Mouse (Mus musculus): ENCODE measurements around the gene Bcor.

Gene Bcor

DNA sequence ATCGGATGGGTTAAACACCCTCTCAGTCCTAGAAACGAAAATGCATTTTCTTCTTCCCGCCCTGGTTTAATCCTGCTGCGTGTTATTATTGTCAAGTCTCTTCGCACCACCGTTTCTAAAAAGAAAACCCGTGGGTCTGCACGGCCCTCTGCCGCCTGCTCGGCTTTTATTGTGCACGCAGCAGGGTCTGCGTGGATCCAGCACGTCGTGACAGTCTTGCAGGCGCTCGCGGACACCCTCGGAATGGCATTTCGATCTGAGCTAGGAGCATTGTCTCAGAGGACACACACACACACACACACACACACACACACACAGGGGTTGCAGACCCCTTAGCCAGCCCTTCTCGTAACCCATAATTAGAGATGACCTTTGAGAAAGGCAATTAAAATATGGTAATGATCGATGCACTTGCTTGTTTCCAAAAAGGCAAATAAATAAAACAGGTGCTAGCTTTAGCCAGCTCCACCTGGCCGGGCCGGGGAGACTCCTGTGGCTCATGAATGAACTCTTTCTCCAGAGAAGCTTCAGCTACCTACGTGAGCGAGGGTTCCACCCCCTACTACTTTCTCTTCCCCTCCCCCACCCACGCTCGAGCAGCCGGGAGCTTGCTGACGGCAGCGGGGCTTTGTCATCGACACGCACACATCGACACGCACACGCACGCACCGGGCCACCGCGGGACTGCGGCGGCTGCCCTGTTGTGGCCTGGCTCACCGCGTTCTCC lies 8.7 kb downstream of the Bcor start:
- in situ Hi-C loops (cut with MboI; ENCODE audit: low sequenced_read_pairs): no loop called here

DNA sequence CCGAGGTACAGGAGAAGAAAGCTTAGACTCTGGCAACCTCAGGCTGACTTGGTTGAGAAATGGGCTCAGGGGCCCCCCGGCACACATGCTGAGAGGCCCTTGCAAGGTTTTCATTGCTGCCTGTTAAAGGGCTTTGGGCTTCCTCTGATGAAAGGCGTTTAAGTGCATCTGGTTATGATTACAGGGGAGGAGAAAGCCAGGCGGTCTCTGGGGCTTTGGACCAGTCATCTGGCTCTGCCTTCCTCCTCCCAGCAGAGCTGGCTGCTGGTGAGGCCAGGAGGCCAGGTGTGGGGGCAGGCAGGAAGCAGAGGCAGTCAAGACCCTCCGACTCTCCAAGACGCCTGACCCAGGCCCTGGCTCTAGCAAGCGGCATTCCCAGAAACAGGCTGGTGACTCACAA lies 9.7 kb downstream of the Bcor start:
- in situ Hi-C loops (cut with MboI; ENCODE audit: low sequenced_read_pairs): no loop called here

DNA sequence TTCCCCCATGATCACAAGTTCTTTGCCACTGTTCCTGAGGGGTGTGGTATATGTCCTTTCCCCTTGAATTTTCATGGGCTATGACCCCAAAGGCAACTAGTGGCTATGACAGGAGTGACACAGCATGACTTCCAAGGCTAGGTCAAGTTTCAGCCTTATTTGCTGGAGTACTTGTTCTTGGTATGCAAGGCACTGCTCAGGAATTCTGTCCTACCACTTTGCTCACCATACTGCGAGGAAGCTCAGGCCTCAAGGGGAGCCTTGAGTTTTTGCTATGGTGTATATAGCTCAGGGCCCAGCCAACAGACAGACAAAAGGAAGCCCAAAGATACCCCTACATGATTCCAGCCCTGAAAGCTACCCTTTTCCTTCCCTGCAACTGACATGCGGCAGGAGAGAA lies 13.9 kb downstream of the Bcor start:
- in situ Hi-C loops (cut with MboI; ENCODE audit: low sequenced_read_pairs): no loop called here

DNA sequence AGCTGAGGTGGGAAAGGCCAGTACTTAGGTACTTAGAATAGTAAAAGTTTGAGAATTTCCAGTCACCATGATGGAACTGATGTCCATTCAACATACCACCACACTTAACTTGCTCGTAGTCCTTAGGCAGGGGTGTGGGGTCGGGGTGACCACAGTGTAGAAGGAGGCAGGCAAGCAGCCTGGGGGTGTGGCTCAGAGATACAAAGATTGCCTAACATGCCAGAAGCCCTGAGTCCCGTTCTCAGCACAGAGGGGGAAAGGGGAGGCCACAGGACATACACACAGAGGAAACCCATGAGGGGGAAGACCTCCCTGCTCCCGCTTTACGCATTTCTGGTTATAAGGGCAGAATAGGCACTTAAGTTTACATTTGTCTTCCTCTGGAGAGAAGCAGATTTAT lies 17.3 kb downstream of the Bcor start:
- in situ Hi-C loops (cut with MboI; ENCODE audit: low sequenced_read_pairs): no loop called here

- in situ Hi-C loops (cut with MboI; ENCODE audit: low sequenced_read_pairs): no loop called here
Observed at GRCm38 (mm10) chrX:12140086-12140740, 19.9 kb downstream of the Bcor start.

- in situ Hi-C loops (cut with MboI; ENCODE audit: low sequenced_read_pairs): loop anchor here (10.0 kb wide), 1 partner anchor 53 kb away; no protein-coding TSS in a partner anchor
Observed at GRCm38 (mm10) chrX:12138266-12138665, 21.9 kb downstream of the Bcor start.

GRCm38 (mm10) chrX:12137121-12137521 lies 23.0 kb downstream of the Bcor start:
- in situ Hi-C loops (cut with MboI; ENCODE audit: low sequenced_read_pairs): loop anchor here (10.0 kb wide), 1 partner anchor 52 kb away; no protein-coding TSS in a partner anchor

- in situ Hi-C loops (cut with MboI; ENCODE audit: low sequenced_read_pairs): loop anchor here (10.0 kb wide), 1 partner anchor 52 kb away; no protein-coding TSS in a partner anchor
Observed at GRCm38 (mm10) chrX:12136261-12137101, 23.7 kb downstream of the Bcor start.

- in situ Hi-C loops (cut with MboI; ENCODE audit: low sequenced_read_pairs): loop anchor here (10.0 kb wide), 1 partner anchor 51 kb away; no protein-coding TSS in a partner anchor
Observed at GRCm38 (mm10) chrX:12135121-12136111, 24.7 kb downstream of the Bcor start.

DNA sequence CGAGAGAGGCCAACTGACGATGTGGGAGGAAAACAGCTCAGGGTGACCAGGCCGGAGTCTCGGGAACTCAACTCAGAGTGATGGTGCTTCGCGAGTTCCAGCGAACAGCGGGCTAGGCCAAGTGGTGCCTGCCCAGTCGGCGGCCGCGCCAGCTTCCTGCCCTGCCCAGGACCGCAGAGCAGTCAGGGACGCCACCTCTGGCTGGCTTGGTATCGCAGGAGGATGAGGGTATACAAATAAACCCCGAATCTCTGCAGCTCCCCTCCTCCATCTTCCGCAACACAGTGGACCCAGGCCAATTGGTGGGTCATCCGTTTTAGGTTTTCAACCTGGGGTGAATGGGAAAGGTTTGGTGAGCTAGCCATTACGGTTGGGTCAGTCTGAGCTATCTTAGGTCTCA lies 25.6 kb downstream of the Bcor start:
- in situ Hi-C loops (cut with MboI; ENCODE audit: low sequenced_read_pairs): loop anchor here (10.0 kb wide), 1 partner anchor 50 kb away; no protein-coding TSS in a partner anchor

DNA sequence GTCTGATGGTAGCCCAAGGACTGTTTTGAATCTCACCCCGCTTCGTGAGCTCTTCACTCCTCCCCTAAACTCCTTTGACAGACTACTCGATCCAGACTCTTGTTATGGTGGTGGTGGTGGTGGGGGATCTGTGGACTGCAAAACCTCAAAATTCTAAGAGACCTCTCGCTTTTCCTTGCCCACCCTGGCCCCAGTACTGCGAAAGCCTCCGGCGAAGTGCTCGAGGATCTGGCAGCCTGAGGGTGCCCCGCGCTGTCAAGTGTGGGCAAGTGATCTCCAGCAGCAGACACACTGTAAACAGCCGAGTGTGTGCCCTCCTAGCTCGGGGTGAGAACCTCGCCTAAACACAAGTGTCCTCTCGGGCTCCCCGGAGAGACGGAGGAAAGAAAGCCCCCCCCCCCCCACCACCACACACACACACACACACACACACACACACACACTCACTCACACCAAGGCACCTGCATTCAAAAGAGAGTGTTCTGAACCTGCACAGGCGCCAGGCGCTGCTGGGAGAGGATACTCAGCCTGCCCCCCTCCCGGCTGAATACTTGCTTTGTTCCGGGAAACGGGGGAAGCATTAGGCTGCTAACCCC lies 26.2 kb downstream of the Bcor start:
- in situ Hi-C loops (cut with MboI; ENCODE audit: low sequenced_read_pairs): loop anchor here (10.0 kb wide), 1 partner anchor 49 kb away; no protein-coding TSS in a partner anchor

DNA sequence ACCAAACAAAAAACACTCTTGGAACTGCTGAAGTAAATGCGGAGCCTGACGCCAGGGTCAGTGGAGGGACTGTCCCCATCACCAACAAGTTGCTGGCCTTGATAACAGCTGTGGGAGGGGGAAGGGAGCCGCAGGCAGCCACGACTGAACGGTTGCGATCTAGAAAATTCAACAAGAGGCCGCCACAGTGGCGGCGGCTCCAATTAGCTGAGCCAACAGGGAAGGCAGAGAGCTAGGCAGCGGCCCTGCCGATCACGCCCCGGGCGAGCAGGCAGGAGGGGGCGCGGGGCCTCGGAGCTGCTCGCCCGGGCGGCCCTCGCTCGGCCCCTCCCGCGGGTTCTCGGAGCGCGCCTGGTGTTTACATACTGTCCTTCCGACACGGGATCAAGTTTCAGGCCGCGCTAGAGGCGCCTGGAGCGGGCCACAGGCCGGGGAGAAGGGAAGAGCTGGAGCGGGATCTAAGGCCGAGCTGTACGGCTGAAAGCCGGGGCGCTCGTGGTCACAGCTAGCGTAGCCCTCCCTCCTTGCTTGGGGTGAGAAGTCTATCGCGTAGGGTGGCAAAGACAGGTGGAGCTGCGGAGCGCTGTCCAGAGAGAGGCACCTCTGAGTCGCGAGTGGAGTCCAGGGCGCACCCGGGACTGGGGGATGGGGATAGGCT lies 26.8 kb downstream of the Bcor start:
- in situ Hi-C loops (cut with MboI; ENCODE audit: low sequenced_read_pairs): loop anchor here (10.0 kb wide), 1 partner anchor 49 kb away; no protein-coding TSS in a partner anchor

DNA sequence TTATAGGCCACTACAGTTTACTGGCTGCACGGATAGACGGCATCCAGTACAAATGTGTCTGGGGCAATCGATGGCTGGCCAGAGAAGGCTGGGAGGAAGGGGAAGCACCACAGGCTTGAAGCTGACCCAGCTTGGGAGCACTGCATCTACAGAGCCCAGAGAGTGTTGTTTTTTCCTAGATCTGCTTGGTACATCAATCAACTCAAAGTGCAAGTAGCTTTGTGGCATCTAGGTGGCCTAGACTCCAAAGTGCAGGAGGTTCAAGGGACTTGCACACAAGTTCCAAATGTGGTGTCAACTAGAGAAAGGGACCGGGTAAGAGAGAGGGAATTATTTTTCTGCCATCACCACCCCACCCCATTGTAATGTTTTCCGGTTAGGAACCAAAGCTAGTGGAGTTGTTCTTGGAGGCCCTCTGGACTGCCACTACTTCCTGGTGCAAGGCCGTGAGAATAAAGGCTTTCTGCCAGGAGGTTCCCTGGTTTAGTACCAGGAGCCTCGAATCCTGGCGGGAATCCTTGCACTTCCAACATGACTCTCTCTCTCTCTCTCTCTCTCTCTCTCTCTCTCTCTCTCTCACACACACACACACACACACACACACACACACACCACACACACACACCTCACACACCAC lies 27.5 kb downstream of the Bcor start:
- in situ Hi-C loops (cut with MboI; ENCODE audit: low sequenced_read_pairs): loop anchor here (10.0 kb wide), 1 partner anchor 48 kb away; no protein-coding TSS in a partner anchor

DNA sequence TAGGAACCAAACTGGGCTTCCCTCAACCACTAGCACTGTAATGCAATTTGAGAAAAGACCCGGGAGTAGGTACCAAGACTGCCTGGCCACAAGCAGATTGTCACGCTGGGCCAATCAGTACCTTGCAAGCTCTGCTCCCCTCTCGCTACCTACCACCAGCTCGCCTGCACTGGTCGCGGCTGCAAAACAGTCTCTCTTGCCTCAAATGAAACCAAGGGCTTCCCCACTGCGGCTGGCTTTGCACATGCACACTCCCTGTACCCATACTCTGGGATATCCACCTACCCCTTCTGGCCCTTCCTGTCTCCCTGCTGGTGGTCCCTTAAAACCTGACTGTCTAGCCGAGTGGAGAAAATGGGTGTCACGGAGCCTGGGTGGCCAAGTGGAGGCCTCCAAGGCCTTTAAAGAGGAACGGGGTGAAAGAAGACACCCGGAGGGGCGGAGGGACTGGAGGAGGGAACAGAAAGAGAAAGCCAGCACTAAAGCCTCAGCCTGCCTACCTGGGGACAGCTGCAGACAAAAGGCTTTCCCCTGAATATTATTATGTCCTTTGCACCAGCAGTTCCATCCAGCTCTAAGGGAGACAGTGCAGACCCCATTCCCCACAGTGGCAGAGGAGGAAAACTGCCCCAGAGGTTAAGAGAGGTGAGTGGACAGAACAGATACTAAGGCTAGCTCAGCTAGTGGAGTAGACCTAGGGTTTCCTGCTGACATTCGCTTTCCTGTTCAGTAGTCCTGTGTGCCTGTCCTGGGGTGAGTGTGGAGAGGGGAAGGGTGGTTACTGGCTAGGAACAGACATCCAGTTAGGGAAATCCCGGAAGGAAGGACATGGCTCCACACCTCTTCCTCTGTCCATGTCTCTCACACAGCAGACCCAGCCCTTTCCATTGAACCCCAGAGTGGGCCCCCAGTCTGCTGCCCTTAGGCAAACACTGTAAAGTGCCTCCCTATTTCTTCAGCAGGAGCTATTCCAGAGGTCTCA lies 30.0 kb downstream of the Bcor start:
- in situ Hi-C loops (cut with MboI; ENCODE audit: low sequenced_read_pairs): loop anchor here (10.0 kb wide), 1 partner anchor 45 kb away; no protein-coding TSS in a partner anchor

DNA sequence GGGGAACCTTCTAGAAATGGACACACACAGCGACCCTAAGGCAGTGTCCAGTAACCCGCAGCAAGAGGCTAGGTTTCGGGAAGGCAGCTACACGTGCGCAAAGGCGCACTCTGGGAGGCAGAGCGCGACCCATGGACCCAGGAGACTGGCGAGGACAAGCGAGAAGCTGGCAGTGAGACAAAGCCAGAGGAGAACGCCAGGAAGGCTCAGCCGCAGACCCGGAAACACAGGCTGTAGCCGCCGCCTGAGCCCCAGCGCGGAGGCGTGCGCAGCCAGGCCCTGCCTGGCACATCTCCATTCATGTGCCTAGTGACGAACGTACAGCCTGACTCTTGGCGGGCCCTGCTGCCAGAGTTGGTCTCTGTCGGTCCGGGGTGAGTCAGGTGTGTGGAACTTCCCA lies 30.9 kb downstream of the Bcor start:
- in situ Hi-C loops (cut with MboI; ENCODE audit: low sequenced_read_pairs): no loop called here

DNA sequence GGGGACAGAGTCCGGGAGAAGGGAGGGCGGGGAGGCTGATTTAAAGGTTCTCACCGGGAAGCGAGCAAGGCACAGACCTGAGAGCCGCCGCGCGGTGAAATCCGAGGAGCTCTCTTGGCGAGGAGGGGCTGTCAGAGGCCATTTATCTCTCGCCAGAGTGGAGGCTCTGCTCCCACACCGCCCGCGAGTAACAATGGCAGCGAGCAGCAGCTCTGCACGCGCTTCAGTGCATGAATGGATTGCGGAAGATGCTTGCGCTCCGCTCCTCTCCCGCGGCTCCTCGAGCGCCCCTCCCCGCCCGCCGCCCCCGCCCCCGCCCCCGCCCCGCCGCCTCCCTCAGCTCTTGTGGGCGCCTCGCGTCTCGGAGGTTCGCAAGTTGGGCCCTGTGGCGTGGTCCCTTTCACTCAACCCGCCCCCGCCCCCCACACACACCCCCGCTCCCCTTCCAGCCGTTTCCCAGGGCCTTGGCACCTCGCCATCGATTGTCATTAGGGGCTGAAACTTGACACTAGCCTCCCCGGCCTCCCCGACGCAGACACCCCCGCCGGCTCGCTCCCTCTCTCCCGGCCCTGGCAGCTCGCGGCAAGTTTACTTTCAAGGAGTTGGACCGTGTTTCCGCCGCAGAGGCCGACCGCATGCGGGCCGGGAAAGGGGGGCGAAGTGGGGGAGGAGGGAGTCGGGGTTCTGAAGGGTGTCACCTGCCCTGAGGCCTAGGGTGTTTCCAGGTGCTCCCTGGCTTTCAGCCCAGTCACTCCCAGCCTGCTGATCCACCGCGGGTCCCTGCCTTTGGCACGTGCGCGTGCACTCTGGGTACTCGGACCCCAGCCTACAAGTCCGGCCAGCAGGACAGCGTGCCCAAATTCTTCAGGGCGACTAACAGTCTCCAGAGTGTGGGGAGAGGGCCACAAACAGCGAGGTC lies 31.7 kb downstream of the Bcor start:
- in situ Hi-C loops (cut with MboI; ENCODE audit: low sequenced_read_pairs): no loop called here
